Mouse (Mus musculus): ENCODE data around the gene Fcho2.
"Not testable (repeated sequence)": the region's sequence is repeated elsewhere in the genome, so short reads cannot be mapped to it uniquely, and the experiment has no call there.

Gene Fcho2

GRCm38 (mm10) chr13:98815147-98815785 is at the start of gene Fcho2:
Fcho2 (minus strand) TSS chr13:98815449.
- peak; percentile 94 for DNase-seq (ENCODE audit: low read depth)

DNA sequence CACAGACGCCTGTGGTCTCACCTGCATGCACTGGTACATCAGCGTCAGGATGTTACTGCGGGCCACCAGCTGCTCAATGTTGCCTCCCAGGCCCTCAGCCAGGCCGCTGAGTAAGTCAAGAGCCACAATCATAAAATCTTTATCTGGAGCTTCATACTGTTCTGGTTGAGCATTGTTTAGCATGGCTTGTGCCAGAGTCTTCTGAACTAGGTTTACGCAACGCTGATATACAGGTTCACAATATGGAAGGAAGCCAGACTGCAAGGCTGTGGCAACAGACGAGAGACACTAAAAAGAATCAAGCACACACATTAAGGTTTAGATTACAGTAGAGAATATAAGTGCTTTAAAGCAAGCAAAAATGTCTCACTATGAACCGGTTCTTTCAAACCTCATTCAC is 40.0 kb upstream of the Fcho2 start:
- no peak for DNase-seq (ENCODE audit: low read depth)

DNA sequence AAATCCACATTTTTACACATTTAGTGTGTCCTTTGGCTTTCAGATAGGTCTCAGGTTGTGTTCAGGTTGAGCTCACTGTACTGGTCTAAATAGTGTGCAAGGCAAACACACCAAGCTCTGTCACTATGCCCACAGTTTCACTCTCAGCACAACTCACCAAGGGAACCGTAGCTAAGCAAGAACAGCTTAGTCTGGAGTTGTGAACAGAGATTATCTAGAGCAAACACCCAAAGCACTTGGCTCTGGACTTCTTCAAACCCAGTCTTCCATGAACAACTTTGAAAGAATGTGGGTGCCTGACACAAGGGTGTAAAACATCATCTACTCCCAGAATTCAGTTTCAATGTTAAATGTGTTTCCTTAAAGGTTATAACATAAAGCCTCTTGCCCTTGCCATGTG is 30.5 kb upstream of the Fcho2 start:
- DNase-seq (ENCODE audit: low read depth): no peak

- peak; percentile 45 for DNase-seq (ENCODE audit: low read depth)
Measured at GRCm38 (mm10) chr13:98836423-98837088, 21.3 kb upstream of the Fcho2 start.

DNA sequence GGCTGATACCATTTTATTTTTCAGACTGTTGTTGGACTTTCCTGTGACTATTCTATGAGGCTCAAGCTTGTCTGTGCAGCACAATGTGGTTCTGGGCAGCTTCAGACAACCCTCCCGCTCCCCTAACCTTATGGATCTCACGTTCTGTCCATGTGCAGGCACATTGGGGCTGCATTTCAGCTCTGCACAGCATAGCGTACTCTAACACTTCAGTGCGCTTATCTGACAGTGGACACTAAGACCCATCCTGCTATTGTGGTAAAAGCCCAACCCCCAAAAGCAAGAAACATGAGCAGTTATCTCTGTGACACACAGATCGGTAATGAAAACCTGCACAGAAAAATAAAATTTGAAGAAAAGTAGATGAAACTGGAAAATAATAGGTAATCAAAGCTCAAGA is 20.5 kb upstream of the Fcho2 start:
- DNase-seq (ENCODE audit: low read depth): no peak

DNA sequence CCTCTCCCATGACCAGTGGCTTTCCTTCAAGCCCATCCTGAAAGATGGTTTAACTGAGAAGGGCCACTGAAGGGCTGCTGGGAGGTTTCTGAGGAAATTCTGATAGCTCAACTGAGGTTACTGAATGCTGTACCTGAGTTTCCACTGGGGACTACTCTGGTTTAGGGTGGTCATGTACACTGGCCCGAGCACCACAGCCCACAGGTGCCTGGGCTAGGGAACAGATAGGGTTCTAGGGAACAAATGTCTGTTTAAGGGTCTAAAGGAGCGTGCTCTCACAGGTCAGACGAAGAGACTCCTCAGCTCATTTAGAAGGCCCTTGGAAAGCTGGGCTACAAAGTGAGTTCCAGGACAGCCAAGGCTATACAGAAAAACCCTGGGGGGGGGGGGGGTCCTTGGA is 19.5 kb upstream of the Fcho2 start:
- DNase-seq (ENCODE audit: low read depth): no peak

DNA sequence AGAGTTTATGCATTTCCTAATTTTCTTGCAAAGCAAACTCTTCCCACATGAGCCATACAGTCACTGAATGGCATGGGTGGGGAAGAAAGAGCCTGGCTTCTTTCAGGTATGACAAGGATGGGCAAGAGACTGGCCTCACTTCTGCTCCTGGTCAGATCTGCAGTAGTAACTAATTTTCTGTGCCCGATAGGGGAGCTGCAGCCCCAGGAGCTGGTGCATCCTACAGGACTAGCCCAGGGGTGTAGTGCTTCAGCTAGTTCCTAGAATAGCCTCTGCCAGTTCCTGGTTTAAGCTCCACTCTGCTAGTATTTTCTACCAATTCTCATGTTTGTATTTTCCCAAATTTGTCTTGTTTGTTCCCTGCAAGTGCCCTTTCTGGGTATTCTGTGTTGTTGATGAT is 18.9 kb upstream of the Fcho2 start:
- DNase-seq (ENCODE audit: low read depth): no peak

- DNase-seq (ENCODE audit: low read depth): peak; percentile 59
Measured at GRCm38 (mm10) chr13:98832451-98833450, 17.5 kb upstream of the Fcho2 start.

DNA sequence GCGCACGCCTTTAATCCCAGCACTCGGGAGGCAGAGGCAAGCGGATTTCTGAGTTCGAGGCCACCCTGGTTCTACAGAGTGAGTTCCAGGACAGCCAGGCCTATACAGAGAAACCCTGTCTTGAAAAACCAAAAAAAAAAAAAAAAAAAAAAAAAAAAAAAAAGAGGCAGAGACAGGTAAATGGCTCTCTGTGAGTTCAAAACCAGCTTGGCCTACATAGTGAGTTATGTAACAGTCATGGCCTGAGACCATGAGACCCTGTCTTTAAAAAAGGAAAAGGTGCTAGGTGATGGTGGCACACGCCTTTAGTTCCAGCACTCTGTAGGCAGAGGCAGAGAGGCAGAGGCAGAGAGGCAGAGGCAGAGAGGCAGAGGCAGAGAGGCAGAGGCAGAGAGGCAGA is 13.8 kb upstream of the Fcho2 start:
- DNase-seq (ENCODE audit: low read depth): not testable (repeated sequence)

DNA sequence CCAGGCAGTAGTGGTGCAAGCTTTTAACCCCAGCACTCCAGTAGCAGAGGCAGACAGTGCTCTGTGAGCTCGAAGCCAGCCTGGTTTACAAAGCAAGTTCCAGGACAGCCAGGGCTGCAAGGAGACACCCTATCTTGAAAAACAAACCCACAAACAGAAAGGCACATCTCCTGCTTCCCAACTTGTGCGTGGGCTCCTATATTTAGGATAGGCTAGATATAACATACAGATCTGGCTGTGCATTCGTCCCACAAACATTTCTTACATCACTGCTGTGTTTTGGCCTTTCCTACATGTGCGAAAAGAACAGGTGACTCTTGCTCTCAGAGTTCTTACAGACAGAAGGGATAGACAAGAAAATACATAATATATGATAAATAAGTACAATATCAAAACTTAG is 10.3 kb upstream of the Fcho2 start:
- DNase-seq (ENCODE audit: low read depth): no peak

DNA sequence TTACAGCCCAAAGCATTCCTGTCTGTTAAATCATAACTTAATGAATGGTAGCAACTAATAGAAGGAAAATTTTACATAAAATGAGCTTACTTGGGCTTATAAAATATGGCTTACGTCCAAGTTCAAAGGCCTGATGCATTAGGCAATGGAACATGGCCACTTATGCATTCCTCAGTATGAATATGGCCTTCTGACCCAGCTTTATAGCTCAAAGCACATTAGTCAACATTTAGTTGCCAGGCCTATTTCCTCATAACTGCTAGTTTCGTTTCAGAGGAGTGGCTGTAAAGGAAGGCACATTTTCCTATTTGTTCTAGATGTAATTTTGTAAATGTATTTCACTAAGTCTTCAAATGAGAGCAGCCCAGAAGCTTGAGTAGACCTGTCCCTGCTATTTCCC is 3.8 kb upstream of the Fcho2 start:
- DNase-seq (ENCODE audit: low read depth): no peak

DNA sequence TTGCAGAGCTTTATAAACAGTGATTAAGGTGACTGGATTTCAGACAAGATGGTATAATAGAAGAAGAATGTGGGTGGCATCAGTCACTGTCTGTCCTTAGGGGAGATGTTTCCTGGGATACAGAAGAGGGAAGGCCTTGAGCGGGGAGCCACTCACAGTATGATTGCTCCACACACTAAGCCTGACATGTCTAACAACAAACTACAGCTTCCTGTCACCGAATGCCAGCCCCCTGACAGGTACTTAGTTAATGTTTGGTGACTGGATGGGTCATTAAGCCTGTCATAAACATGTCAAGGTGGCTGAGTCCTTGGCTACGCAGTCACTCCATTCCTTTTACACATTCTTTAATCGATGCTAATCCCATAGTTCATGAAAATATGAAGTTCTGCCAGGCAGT is 3.0 kb upstream of the Fcho2 start:
- no peak for DNase-seq (ENCODE audit: low read depth)

GRCm38 (mm10) chr13:98817766-98818165 is 2.5 kb upstream of the Fcho2 start:
- no peak for DNase-seq (ENCODE audit: low read depth)

DNA sequence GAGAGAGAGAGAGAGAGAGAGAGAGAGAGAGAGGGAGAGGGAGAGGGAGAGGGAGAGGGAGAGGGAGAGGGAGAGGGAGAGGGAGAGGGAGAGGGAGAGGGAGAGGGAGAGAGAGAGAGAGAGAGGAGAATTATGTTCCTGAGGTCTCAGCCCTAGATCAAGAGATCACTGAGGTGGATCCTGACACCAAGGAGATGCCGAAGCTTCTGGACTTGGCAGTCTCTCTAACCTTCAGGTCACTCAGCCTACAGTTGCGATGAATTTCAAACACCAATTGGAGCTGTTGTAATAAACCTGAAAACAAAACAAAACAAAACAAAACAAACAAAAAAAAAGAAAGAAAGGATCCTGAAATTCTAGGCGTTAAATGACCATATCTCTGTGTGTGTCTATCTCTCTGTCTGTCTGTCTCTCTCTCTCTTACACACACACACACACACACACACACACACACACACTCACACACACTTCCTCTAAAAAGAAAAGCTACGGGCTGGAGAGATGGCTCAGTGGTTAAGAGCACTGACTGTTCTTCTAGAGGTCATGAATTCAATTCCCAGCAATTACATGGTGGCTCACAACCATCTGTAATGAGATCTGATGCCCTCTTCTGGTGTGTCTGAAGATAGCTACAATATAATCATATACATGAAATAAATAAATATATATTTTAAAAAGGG is 1.9 kb upstream of the Fcho2 start:
- not testable (repeated sequence) for DNase-seq (ENCODE audit: low read depth)

DNA sequence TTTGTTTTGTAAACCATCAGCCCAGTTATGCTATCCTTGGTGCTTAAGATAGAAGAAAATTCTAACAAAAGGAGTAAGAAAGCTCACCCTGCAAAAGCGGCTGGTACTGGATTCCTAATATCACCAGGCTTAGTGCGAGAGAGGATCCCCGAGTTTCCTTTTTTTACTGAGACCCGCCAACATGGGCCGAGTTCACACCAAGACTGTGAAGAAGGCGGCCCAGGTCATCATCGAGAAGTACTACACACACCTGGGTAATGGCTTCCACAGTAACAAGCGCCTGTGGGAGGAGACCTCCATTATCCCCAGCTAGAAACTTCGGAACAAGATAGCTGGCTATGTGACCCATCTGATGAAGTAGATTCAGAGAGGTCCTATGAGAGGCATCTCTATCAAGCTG is 1.3 kb upstream of the Fcho2 start:
- DNase-seq (ENCODE audit: low read depth): no peak

- DNase-seq (ENCODE audit: low read depth): peak; percentile 68
Measured at GRCm38 (mm10) chr13:98814275-98815040, 791 bp downstream of the Fcho2 start.

DNA sequence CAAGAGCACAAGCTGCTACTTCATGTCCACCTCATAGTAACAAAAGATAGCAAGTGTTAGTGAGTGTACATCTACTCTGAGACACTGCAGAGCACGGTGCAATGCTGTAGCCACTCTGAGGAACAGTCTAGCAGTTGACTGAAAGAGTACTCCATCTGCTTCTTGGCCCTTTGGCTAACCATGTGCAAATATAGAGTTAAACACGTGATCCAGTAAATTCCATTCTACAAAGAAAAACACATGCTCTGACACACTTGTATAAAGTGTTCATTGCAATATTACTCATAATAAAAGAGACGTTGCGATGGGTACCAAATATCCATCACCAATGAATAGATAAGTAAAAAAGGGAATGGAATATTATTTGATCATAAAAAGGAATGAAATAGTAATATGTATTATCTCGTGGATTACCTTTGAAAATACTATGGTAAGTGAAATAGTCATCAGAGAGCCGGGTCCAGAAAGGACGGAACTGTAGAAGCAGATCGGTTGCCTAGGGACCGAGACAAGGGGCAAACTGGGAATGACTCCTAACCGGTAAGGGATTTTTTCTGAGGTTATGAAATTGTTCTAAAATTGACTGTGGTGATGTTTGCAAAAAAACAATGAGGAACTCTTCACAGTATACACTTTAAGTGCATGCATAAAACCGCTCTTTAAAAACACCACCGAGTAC is 1.5 kb downstream of the Fcho2 start:
- peak; percentile 39 for DNase-seq (ENCODE audit: low read depth)

GRCm38 (mm10) chr13:98813167-98813566 is 2.1 kb downstream of the Fcho2 start:
- no peak for DNase-seq (ENCODE audit: low read depth)

DNA sequence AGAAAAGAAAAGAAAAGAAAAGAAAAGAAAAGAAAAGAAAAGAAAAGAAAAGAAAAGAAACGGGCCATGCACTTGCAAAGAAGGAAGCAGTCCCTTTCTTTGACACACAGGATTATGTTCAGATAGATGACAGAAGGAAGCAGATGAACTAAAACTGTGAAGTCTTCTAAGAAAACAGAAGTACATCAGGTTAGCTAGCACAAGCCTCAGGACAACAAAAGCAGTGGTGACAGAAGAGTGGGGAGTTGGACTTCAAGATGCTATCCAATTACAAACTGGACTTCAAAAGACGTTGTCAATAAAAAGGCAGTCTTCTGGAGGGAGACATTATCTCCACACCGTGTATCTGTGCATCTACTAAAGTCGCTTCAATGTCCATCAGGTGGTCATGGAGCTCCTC is 3.0 kb downstream of the Fcho2 start:
- no peak for DNase-seq (ENCODE audit: low read depth)

- peak; percentile 70 for DNase-seq (ENCODE audit: low read depth)
Measured at GRCm38 (mm10) chr13:98810143-98810542, 5.1 kb downstream of the Fcho2 start.

DNA sequence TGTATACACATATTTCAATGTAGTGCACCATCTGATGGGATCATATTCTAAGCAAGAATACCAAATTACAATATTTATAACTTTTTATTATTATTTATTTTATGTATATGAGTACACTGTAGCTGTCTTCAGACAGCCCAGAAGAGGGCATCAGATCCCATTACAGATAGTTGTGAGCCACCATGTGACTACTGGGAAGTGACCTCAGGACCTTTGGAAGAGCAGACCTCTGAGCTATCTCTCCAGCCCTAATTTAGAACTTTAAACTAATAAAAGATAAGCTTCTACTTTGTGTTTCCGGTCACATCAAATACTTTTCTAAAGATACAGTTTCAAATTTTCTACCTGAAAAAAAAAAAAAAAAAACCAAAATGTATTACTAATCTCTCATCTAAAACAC is 6.2 kb downstream of the Fcho2 start:
- DNase-seq (ENCODE audit: low read depth): no peak

Measured in induced T-regulatory cell, adult 2 months (primary cell).